Mouse (Mus musculus): ENCODE measurements around the gene Fam92b.
A peak's percentile ranks its signal among the peaks of the same experiment; 100 is the strongest.

The Fam92b gene

GRCm38 (mm10) chr8:120152636-120153035 is 24.6 kb downstream of the Fam92b start:
- DNase-seq (ENCODE audit: low read depth, low spot score): no peak

GRCm38 (mm10) chr8:120151151-120151550 is 26.1 kb downstream of the Fam92b start:
- no peak for DNase-seq (ENCODE audit: low read depth, low spot score)

GRCm38 (mm10) chr8:120150028-120150427 is 27.2 kb downstream of the Fam92b start:
- DNase-seq (ENCODE audit: low read depth, low spot score): peak; percentile 70

GRCm38 (mm10) chr8:120146051-120146450 is 31.2 kb downstream of the Fam92b start:
- no peak for DNase-seq (ENCODE audit: low read depth, low spot score)

- DNase-seq (ENCODE audit: low read depth, low spot score): no peak
Measured at GRCm38 (mm10) chr8:120144652-120145301, 32.5 kb downstream of the Fam92b start.

GRCm38 (mm10) chr8:120143911-120144651 is 33.2 kb downstream of the Fam92b start:
- DNase-seq (ENCODE audit: low read depth, low spot score): no peak

- no peak for DNase-seq (ENCODE audit: low read depth, low spot score)
Measured at GRCm38 (mm10) chr8:120140769-120141168, 36.5 kb downstream of the Fam92b start.

- no peak for DNase-seq (ENCODE audit: low read depth, low spot score)
Measured at GRCm38 (mm10) chr8:120138958-120139357, 38.3 kb downstream of the Fam92b start.

GRCm38 (mm10) chr8:120136618-120137017 is 40.6 kb downstream of the Fam92b start:
- DNase-seq (ENCODE audit: low read depth, low spot score): no peak

GRCm38 (mm10) chr8:120135687-120136086 is 41.6 kb downstream of the Fam92b start:
- DNase-seq (ENCODE audit: low read depth, low spot score): no peak

GRCm38 (mm10) chr8:120133169-120133568 is 44.1 kb downstream of the Fam92b start:
- DNase-seq (ENCODE audit: low read depth, low spot score): no peak

- no peak for DNase-seq (ENCODE audit: low read depth, low spot score)
Measured at GRCm38 (mm10) chr8:120131158-120131557, 46.1 kb downstream of the Fam92b start.

- no peak for DNase-seq (ENCODE audit: low read depth, low spot score)
Measured at GRCm38 (mm10) chr8:120129547-120129946, 47.7 kb downstream of the Fam92b start.

- DNase-seq (ENCODE audit: low read depth, low spot score): no peak
Measured at GRCm38 (mm10) chr8:120126357-120127161, 50.7 kb downstream of the Fam92b start.

GRCm38 (mm10) chr8:120124836-120125389 is 52.4 kb downstream of the Fam92b start:
- DNase-seq (ENCODE audit: low read depth, low spot score): peak; percentile 39

- no peak for DNase-seq (ENCODE audit: low read depth, low spot score)
Measured at GRCm38 (mm10) chr8:120124261-120124660, 53.0 kb downstream of the Fam92b start.

GRCm38 (mm10) chr8:120120951-120121350 is 56.3 kb downstream of the Fam92b start:
- no peak for DNase-seq (ENCODE audit: low read depth, low spot score)

- no peak for DNase-seq (ENCODE audit: low read depth, low spot score)
Measured at GRCm38 (mm10) chr8:120119931-120120330, 57.3 kb downstream of the Fam92b start.

GRCm38 (mm10) chr8:120119429-120119828 is 57.8 kb downstream of the Fam92b start:
- no peak for DNase-seq (ENCODE audit: low read depth, low spot score)

GRCm38 (mm10) chr8:120118847-120119246 is 58.4 kb downstream of the Fam92b start:
- DNase-seq (ENCODE audit: low read depth, low spot score): no peak

- no peak for DNase-seq (ENCODE audit: low read depth, low spot score)
Measured at GRCm38 (mm10) chr8:120118162-120118561, 59.1 kb downstream of the Fam92b start.

GRCm38 (mm10) chr8:120116600-120116999 is 60.7 kb downstream of the Fam92b start:
- DNase-seq (ENCODE audit: low read depth, low spot score): no peak
